Mouse (Mus musculus) layer of hippocampus, adult 2 months (tissue): ENCODE measurements around the gene Mbtd1. TPM values are rescaled to one million over a fixed set of nuclear protein-coding genes. Genes with fewer than 3 reads are reported as not detected.
A peak's percentile ranks its signal among the peaks of the same experiment; 100 is the strongest.

ENCODE experiments used
- DNase-seq, 2 experiments: peaks; one replicate each; pipeline ENCODE4 v3.0.0; 2022; ENCODE audit warnings: low spot score in 2 of 2
- H3K27ac ChIP-seq: fragments of 200-600 bp; 2 replicates; pipeline ENCODE4 v1.8.1; 2022
- H3K4me3 ChIP-seq: fragments of 200-600 bp; 2 replicates; pipeline ENCODE4 v1.8.1; 2022; ENCODE audit warnings: mild to moderate bottlenecking
- CTCF ChIP-seq: fragments of 200-600 bp; conservative IDR thresholded peaks from 2 replicates; pipeline ENCODE4 v1.8.1; 2022; ENCODE audit warnings: antibody characterized with exemption, mild to moderate bottlenecking, moderate library complexity
- total RNA-seq, 2 experiments: library from RNA; stranded (reverse); gene quantifications; 2 replicates each; pipeline ENCODE4 v1.2.3; 2021

Mbtd1 gene
- total RNA-seq, 2 experiments from 2014 or later = 35.4 to 42.8 TPM

DNA sequence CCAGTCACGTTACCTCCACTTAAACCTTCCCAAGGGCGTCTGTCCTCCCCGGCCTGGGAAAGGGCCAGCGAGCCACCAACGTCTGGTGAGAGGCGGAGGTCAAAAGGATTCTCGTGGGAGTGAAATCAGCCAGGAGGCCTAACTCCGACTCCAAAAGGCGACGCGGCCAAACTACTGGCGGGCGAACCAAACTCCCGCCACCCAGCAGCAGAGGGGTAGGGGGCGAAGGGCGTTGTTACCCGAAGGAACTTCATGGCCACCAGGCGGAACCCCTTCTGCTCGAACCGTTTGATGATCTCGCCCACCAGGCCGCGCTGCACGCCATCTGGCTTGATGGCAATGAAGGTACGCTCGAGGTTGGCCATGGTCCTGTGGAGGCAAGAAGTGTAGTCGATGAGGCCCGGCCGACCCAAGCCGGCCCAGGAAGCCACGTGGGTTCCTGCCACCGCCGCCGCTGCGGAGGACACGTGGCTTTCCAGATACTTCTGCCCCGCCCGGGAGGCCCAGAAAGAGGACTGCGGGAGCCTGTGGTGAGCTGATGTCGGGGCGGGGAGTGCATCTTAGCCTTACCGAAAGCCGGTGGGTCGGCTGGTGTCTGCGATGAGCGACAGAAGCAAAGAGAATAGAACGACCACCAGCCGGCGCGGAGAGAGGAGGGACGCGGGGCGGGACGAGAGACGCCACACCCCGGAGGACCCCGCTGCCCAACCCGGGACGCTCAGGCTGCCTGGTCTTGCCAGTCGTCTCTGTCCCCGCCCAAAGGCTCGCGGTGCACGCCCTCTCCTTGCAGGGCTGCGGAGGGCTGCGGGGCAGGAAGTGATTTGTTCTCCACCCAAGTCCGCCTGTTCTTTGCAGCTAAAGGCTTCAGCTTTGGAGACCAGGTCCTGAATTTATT, 69.9 kb downstream of the Mbtd1 start:
- DNase-seq = peak; percentile 87 to 92
- H3K27ac ChIP-seq = peak overlapping the region; percentile 92
- peak; percentile 49 for TF ChIP-seq CTCF
- peak overlapping the region; percentile 87 for H3K4me3 ChIP-seq

- TF ChIP-seq CTCF = no peak
- H3K27ac ChIP-seq = peak within 1 kb of the TSS; percentile 92
- peak within 1 kb of the TSS; percentile 87 for H3K4me3 ChIP-seq
- no peak for DNase-seq
These were observed 70.5 kb downstream of the Mbtd1 start, which contains the start of gene Nme2 for GRCm38 (mm10) chr11:93956159-93956558. Gene Nme2, minus strand, starts transcription at chr11:93956259.

GRCm38 (mm10) chr11:93957031-93957555, 71.4 kb downstream of the Mbtd1 start:
- no peak overlapping the region for H3K4me3 ChIP-seq
- no peak for DNase-seq
- no peak for TF ChIP-seq CTCF
- peak overlapping the region; percentile 92 for H3K27ac ChIP-seq

DNA sequence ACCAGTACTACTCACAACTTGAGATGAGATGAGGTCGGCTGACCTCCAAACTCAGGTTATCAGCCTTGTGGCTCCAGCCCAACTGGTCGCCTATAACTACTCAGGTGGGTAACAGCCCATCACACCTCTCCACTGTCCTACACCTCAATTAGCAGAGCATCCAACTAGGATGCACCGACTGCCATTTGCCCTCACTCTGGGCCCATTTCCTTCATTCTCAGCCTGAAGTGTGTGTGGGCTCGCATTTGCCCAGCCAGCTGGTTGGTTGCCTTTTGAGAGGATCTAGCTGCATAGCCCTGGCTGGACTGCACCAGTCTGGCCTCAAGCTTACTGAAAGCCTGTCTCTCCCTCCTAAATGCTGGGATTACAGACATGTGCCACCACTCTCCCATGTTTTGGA, 72.1 kb downstream of the Mbtd1 start:
- DNase-seq = no peak
- no peak for TF ChIP-seq CTCF
- Histone ChIP-seq H3K27ac (peak overlapping the region; percentile 67; the same call in 1 of the 2 replicates), H3K4me3 (no peak overlapping the region)

- TF ChIP-seq CTCF = no peak
These were observed 75.8 kb downstream of the Mbtd1 start for GRCm38 (mm10) chr11:93961482-93961881.

DNA sequence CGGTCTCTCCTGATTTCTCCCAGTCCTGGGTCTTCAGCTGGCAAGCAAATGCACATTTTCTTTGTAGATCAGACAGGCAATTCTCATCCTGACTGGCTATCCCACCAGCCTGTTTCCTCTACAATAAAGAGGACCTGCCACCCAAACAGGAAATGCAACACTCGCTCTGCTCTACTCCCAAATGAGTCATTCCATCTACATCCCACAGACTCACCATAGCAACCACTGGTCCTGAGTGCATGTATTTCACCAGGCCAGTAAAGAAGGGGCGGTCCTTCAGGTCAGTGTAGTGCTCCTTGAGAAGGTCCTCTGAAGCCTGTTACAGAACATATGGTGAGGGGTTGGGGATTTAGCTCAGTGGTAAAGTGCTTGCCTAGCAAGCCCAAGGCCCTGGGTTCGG, 77.4 kb downstream of the Mbtd1 start:
- H3K27ac ChIP-seq = no peak overlapping the region
- no peak for DNase-seq
- TF ChIP-seq CTCF = no peak
- no peak overlapping the region for H3K4me3 ChIP-seq

More at GRCm38 (mm10) chr11:93961482-93961881, 75.8 kb downstream of the Mbtd1 start:
- H3K4me3 ChIP-seq = no peak overlapping the region
- H3K27ac ChIP-seq = no peak overlapping the region
- no peak for DNase-seq

- Histone ChIP-seq H3K27ac (no peak overlapping the region), H3K4me3 (no peak overlapping the region)
- no peak for TF ChIP-seq CTCF
- no peak for DNase-seq
These were observed 79.7 kb downstream of the Mbtd1 start for GRCm38 (mm10) chr11:93965391-93965790.

DNA sequence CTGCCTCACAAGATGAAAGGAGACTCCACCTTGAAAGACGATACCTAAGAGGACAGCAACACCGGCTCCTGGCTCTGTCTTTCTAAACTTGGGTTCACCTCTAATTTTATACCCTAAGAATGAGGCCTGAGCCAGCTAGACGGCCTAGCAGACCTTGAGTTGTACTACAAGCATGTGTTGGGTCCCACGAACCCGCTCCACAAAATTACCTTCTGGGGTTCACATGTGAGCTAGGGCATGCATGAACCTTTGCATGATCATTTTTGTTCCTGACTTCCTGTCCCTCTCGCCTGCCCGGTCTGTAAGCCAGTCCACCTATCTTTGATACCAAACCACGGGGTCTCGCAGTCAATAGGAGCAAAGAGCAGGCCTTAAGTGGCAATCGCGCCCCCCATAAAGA, 81.7 kb downstream of the Mbtd1 start:
- DNase-seq = no peak
- TF ChIP-seq CTCF = no peak
- Histone ChIP-seq H3K4me3 (peak overlapping the region; percentile 73), H3K27ac (peak overlapping the region; percentile 94)

GRCm38 (mm10) chr11:93968005-93968847, 82.6 kb downstream of the Mbtd1 start, which contains the start of the genes Gm20390 and Nme1:
Gene Gm20390, minus strand, starts transcription at chr11:93968293.
Gene Nme1, minus strand, starts transcription at chr11:93968521.
- peak within 1 kb of the TSS; percentile 73 for H3K4me3 ChIP-seq
- peak within 1 kb of the TSS; percentile 94 for H3K27ac ChIP-seq
- TF ChIP-seq CTCF = peak; percentile 89
- DNase-seq = peak; percentile 97

- no peak for TF ChIP-seq CTCF
- DNase-seq = no peak
- H3K4me3 ChIP-seq = peak overlapping the region; percentile 49
- H3K27ac ChIP-seq = peak overlapping the region; percentile 94
These were observed 83.1 kb downstream of the Mbtd1 start for GRCm38 (mm10) chr11:93968848-93969128.

- Histone ChIP-seq H3K4me3 (no peak overlapping the region), H3K27ac (peak overlapping the region; percentile 94)
- DNase-seq = no peak
- TF ChIP-seq CTCF = no peak
These were observed 83.5 kb downstream of the Mbtd1 start for GRCm38 (mm10) chr11:93969171-93969570.

- Histone ChIP-seq H3K27ac (no peak overlapping the region), H3K4me3 (no peak overlapping the region)
- no peak for TF ChIP-seq CTCF
- no peak for DNase-seq
These were observed 84.1 kb downstream of the Mbtd1 start for GRCm38 (mm10) chr11:93969799-93970198.

- DNase-seq = no peak
- no peak overlapping the region for H3K4me3 ChIP-seq
- no peak overlapping the region for H3K27ac ChIP-seq
- TF ChIP-seq CTCF = no peak
These were observed 87.3 kb downstream of the Mbtd1 start for GRCm38 (mm10) chr11:93972951-93973350.
